Mouse (Mus musculus) brain, adult 2 months (tissue): Measurements from ENCODE around the gene Smtnl2.
A peak's percentile ranks its signal among the peaks of the same experiment; 100 is the strongest.

Experiments used
- DNase-seq: peaks from one replicate; pipeline ENCODE4 v3.0.0; 2011; ENCODE audit warnings: low read depth, low spot score

Gene Smtnl2

GRCm38 (mm10) chr11:72426884-72427283, 15.4 kb upstream of the Smtnl2 start:
- no peak for DNase-seq

GRCm38 (mm10) chr11:72425201-72425600, 13.7 kb upstream of the Smtnl2 start:
- no peak for DNase-seq

GRCm38 (mm10) chr11:72423686-72424085, 12.2 kb upstream of the Smtnl2 start:
- DNase-seq: no peak

GRCm38 (mm10) chr11:72421518-72422278, 10.2 kb upstream of the Smtnl2 start:
- no peak for DNase-seq

- peak; percentile 26 for DNase-seq
Observed at GRCm38 (mm10) chr11:72420460-72421122, 9.1 kb upstream of the Smtnl2 start.

GRCm38 (mm10) chr11:72419006-72419405, 7.5 kb upstream of the Smtnl2 start:
- no peak for DNase-seq

GRCm38 (mm10) chr11:72418227-72418626, 6.7 kb upstream of the Smtnl2 start:
- no peak for DNase-seq

- DNase-seq: no peak
Observed at GRCm38 (mm10) chr11:72417376-72417775, 5.9 kb upstream of the Smtnl2 start.

GRCm38 (mm10) chr11:72416666-72417065, 5.2 kb upstream of the Smtnl2 start:
- no peak for DNase-seq

GRCm38 (mm10) chr11:72415155-72415554, 3.6 kb upstream of the Smtnl2 start:
- no peak for DNase-seq

- DNase-seq: no peak
Observed at GRCm38 (mm10) chr11:72413601-72414190, 2.2 kb upstream of the Smtnl2 start.

- no peak for DNase-seq
Observed at GRCm38 (mm10) chr11:72413016-72413415, 1.5 kb upstream of the Smtnl2 start.

GRCm38 (mm10) chr11:72411945-72412344, 432 bp upstream of the Smtnl2 start:
- no peak for DNase-seq

- DNase-seq: no peak
Observed at GRCm38 (mm10) chr11:72410521-72411092, 906 bp downstream of the Smtnl2 start.

GRCm38 (mm10) chr11:72409649-72410385, 1.7 kb downstream of the Smtnl2 start:
- DNase-seq: no peak

GRCm38 (mm10) chr11:72408451-72409170, 2.9 kb downstream of the Smtnl2 start:
- DNase-seq: no peak

GRCm38 (mm10) chr11:72407574-72407973, 3.9 kb downstream of the Smtnl2 start:
- no peak for DNase-seq

- DNase-seq: no peak
Observed at GRCm38 (mm10) chr11:72407081-72407480, 4.4 kb downstream of the Smtnl2 start.

- no peak for DNase-seq
Observed at GRCm38 (mm10) chr11:72406079-72406675, 5.3 kb downstream of the Smtnl2 start.

- DNase-seq: no peak
Observed at GRCm38 (mm10) chr11:72405532-72405931, 6.0 kb downstream of the Smtnl2 start.

GRCm38 (mm10) chr11:72402969-72403368, 8.5 kb downstream of the Smtnl2 start:
- no peak for DNase-seq
